Mouse (Mus musculus): Measurements from ENCODE around the gene Olfr248. TPM values are rescaled to one million over a fixed set of nuclear protein-coding genes. Genes with fewer than 3 reads are reported as not detected.

Olfr248 gene
- not detected for total RNA-seq (2023)

GRCm38 (mm10) chr1:174390746-174391145 lies at the start of gene Olfr248:
TSS of gene Olfr248 (plus strand) at chr1:174391046.

GRCm38 (mm10) chr1:174364882-174365451 lies 25.9 kb upstream of the Olfr248 start, which contains the start of gene Olfr417:
TSS of gene Olfr417 (plus strand) at chr1:174365122.

GRCm38 (mm10) chr1:174423764-174424163 lies 32.9 kb downstream of the Olfr248 start, which contains the start of gene Olfr414:
TSS of gene Olfr414 (plus strand) at chr1:174424064.

Other genes with a start within 250 kb of the Olfr248 start
- gene Olfr420, start 235.4 kb upstream of the Olfr248 start, total RNA-seq (2023) = not detected
- 10 to 100 TPM; 11.2 to 18.5 TPM for gene Spta1, start 218.3 kb upstream of the Olfr248 start, total RNA-seq (2023)
- not detected for gene Olfr419, start 139.0 kb upstream of the Olfr248 start, total RNA-seq (2023)
- not detected for gene Mptx1, start 60.5 kb upstream of the Olfr248 start, total RNA-seq (2023)
- not detected for gene Olfr417, start 25.9 kb upstream of the Olfr248 start, total RNA-seq (2023)
- gene Olfr414, start 33.0 kb downstream of the Olfr248 start, total RNA-seq (2023) = not detected
- gene Olfr220, start 51.0 kb downstream of the Olfr248 start, total RNA-seq (2023) = not detected
- under 1 TPM; 0.04 to 0.09 TPM for gene Fmn2, start 110.8 kb downstream of the Olfr248 start, total RNA-seq (2023)